Mouse (Mus musculus) CD4-positive, CD25-positive, alpha-beta regulatory T cell, adult 2 months (primary cell): ENCODE results near the gene Sorbs1.
"Not testable (repeated sequence)": the region's sequence is repeated elsewhere in the genome, so short reads cannot be mapped to it uniquely, and the experiment has no call there.

Experiments
- DNase-seq: peaks from one replicate; pipeline ENCODE4 v3.0.0-alpha.2; 2012; ENCODE audit warnings: low read depth, low spot score

The Sorbs1 gene

GRCm38 (mm10) chr19:40513632-40514078 lies at the start of gene Sorbs1:
Gene Sorbs1 (minus strand): TSS chr19:40513779.
- peak; percentile 97 for DNase-seq

- DNase-seq = not testable (repeated sequence)
Observed at GRCm38 (mm10) chr19:40561521-40561920, 47.9 kb upstream of the Sorbs1 start.

GRCm38 (mm10) chr19:40556029-40556428 lies 42.5 kb upstream of the Sorbs1 start:
- no peak for DNase-seq

- no peak for DNase-seq
Observed at GRCm38 (mm10) chr19:40555136-40555535, 41.6 kb upstream of the Sorbs1 start.

GRCm38 (mm10) chr19:40554343-40554742 lies 40.8 kb upstream of the Sorbs1 start:
- no peak for DNase-seq

- no peak for DNase-seq
Observed at GRCm38 (mm10) chr19:40553849-40554248, 40.3 kb upstream of the Sorbs1 start.

GRCm38 (mm10) chr19:40553014-40553789 lies 39.6 kb upstream of the Sorbs1 start:
- no peak for DNase-seq

- no peak for DNase-seq
Observed at GRCm38 (mm10) chr19:40549516-40550135, 36.0 kb upstream of the Sorbs1 start.

- no peak for DNase-seq
Observed at GRCm38 (mm10) chr19:40548796-40549515, 35.4 kb upstream of the Sorbs1 start.

GRCm38 (mm10) chr19:40548386-40548785 lies 34.8 kb upstream of the Sorbs1 start:
- DNase-seq = no peak

GRCm38 (mm10) chr19:40544856-40545255 lies 31.3 kb upstream of the Sorbs1 start:
- DNase-seq = peak; percentile 79

GRCm38 (mm10) chr19:40542776-40543175 lies 29.2 kb upstream of the Sorbs1 start:
- no peak for DNase-seq

- DNase-seq = no peak
Observed at GRCm38 (mm10) chr19:40536526-40536925, 22.9 kb upstream of the Sorbs1 start.

GRCm38 (mm10) chr19:40532525-40532924 lies 18.9 kb upstream of the Sorbs1 start:
- no peak for DNase-seq

- no peak for DNase-seq
Observed at GRCm38 (mm10) chr19:40530323-40530722, 16.7 kb upstream of the Sorbs1 start.

- DNase-seq = no peak
Observed at GRCm38 (mm10) chr19:40528254-40528653, 14.7 kb upstream of the Sorbs1 start.

- DNase-seq = no peak
Observed at GRCm38 (mm10) chr19:40526367-40527014, 12.9 kb upstream of the Sorbs1 start.

GRCm38 (mm10) chr19:40523431-40524005 lies 9.9 kb upstream of the Sorbs1 start:
- DNase-seq = no peak

- DNase-seq = no peak
Observed at GRCm38 (mm10) chr19:40520403-40520802, 6.8 kb upstream of the Sorbs1 start.

GRCm38 (mm10) chr19:40518706-40519105 lies 5.1 kb upstream of the Sorbs1 start:
- DNase-seq = no peak

GRCm38 (mm10) chr19:40515596-40515995 lies 2.0 kb upstream of the Sorbs1 start:
- DNase-seq = no peak
